Mouse (Mus musculus) cerebellum, adult 8-10 months (tissue): ENCODE measurements at regions not wholly inside any gene's neighbourhood (a gene's known extent, or its start where the extent isn't known, plus 50 kb on each side); places are given as distances from the start of the nearest gene placed in this dataset.
"Not testable (repeated sequence)": the region's sequence is repeated elsewhere in the genome, so short reads cannot be mapped to it uniquely, and the experiment has no call there.

Experiments used
- DNase-seq: peaks from one replicate; pipeline ENCODE4 v3.0.0; 2022

DNA sequence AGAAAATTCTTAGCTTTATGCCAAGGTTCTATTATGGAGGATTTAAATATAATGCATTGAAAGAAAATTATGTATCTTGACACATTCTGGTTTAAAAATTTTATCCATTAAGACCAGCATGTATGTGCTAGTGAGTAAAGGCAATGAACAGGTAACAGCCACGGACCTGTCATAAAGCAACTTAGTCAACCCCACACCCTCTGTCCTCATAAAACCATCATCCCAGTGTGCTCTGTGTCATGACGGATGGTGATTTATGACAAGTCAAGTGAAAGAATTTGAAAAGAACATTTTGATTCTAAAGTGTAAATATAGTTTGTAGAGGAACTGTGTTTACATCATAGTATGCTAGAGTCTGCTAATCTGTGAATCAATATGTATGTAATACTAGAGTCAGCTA is 946.3 kb upstream of the Cypt12 start:
- DNase-seq: no peak

DNA sequence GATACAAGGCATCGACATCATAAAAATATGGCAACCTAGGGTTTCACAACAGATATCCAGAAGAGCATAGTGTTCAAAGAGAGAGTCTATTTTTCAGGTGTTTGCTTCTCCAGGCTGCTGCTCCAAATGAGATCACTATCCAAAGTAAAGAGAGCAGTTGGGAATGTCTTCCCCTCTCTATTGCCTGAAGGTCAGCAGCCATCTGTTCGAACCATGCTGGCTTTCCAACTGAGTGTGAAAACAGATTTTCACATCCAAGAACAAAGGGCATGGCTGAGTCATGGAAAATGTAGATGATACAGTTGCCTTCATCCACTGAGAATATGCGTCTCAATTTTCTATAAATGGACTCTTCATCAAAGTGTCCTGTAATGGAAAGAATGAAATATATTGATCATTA is 945.1 kb upstream of the Cypt12 start:
- peak; percentile 50 for DNase-seq

DNA sequence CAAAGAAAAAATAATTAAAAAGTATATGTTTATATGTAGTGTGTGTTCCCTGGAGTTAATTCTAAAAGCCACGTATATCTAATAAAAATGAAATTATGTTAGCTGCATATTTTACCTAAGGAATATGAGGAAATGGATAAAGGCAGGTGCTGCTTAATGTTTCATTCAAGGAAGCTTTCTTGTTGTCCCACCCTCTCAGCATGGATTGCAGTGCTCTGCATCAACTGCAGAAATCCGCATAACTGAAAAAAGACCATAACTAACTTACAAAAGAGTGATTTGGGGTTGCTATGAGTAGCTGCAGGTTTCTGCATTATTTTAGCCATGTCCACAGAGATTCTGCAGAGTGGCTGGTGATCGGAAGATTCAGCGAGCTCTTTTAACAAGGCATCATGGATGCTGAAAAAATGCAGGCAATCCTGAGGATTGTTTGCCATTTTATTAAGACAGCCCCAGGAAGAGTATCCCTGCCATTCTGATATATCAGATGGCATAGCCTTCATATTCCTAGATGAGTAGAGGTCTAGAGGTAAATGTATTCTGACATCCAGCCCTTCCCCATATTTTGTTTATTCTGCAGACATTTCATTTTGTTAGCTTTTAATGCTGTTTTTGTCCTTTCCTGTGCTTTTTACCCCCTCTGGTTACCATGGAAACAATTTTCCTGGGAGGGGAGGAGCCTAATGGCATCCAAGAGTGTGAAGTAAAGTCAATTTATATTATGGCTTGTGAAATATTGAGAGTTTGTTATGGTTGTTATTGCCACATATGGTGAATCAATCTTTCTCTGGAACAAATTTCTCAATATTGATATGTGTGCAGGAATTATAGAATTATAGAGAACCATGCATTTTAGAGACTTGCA is 933.8 kb upstream of the Cypt12 start:
- DNase-seq: no peak

DNA sequence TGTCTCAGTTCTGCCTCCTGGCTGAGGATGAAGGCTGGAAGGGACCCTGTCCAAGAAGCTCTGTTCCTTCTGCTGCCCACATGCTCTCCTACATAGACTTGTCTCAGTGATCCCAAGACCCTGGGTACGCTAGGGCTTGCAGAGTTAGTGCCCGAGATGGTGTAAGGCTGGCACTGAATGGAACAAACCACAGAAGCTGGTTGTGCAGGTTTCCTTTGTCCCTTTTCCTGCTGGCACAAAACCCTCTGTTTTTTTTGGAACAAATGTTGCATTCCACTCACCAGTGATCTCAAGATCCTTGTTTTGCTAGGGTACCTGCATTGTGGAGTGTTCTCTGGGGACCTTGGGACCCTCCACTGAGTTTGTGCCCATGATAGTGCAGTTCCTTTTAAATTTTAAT is 897.4 kb upstream of the Cypt12 start:
- no peak for DNase-seq

DNA sequence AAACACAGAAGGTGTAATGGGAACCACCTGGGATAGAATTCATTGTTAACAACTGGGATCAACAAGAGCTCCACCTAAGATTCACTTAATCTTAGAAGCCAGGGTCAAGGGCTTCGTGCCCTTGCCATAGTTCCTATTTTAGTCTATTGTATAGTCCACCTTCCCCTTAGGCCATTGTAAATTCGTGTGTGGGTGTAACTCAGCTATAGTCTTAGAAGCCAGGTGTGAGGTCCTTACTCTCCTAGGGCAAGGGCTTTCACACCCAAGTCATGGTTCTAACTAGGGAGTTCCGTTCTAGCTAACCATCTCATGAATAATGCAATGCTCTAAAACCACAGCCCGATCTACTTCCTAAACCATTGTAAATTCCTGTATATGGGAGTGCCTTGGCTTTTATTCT is 889.8 kb upstream of the Cypt12 start:
- not testable (repeated sequence) for DNase-seq

DNA sequence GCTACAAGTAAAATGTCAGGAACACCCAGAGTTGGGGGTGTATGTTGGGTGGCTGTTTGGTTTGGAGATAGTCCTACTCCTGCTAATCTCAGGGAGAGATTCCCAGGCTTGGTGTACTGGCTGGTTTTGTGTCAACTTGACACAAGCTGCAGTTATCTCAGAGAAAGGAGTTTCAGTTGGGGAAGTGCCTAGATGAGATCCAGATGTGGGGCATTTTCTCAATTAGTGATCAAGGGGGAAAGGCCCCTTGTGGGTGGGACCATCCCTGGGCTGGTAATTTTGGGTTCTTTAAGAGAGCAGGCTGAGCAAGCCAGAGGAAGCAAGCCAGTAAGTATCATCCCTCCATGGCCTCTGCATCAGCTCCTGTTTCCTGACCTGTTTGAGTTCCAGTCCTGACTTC is 841.9 kb upstream of the Cypt12 start:
- DNase-seq: not testable (repeated sequence)
